Mouse (Mus musculus) right cerebral cortex, postnatal 14 days (tissue): ENCODE results near the gene Tac4.

ENCODE experiments used
- DNase-seq: peaks from one replicate; pipeline ENCODE4 v3.0.0; 2022

The Tac4 gene

GRCm38 (mm10) chr11:95263816-95264454, 2.6 kb downstream of the Tac4 start:
- DNase-seq: no peak

- no peak for DNase-seq
Observed at GRCm38 (mm10) chr11:95264455-95265013, 3.2 kb downstream of the Tac4 start.

- DNase-seq: no peak
Observed at GRCm38 (mm10) chr11:95266540-95267245, 5.4 kb downstream of the Tac4 start.

GRCm38 (mm10) chr11:95273661-95274060, 12.3 kb downstream of the Tac4 start:
- DNase-seq: no peak

GRCm38 (mm10) chr11:95274613-95275012, 13.3 kb downstream of the Tac4 start:
- no peak for DNase-seq

GRCm38 (mm10) chr11:95276056-95276455, 14.7 kb downstream of the Tac4 start:
- DNase-seq: no peak

- DNase-seq: no peak
Observed at GRCm38 (mm10) chr11:95279061-95279659, 17.8 kb downstream of the Tac4 start.

- no peak for DNase-seq
Observed at GRCm38 (mm10) chr11:95282331-95282730, 21.0 kb downstream of the Tac4 start.

- no peak for DNase-seq
Observed at GRCm38 (mm10) chr11:95291998-95292397, 30.7 kb downstream of the Tac4 start.

GRCm38 (mm10) chr11:95293017-95293624, 31.8 kb downstream of the Tac4 start:
- no peak for DNase-seq

GRCm38 (mm10) chr11:95295736-95296135, 34.4 kb downstream of the Tac4 start:
- no peak for DNase-seq

- DNase-seq: no peak
Observed at GRCm38 (mm10) chr11:95298146-95298545, 36.8 kb downstream of the Tac4 start.

GRCm38 (mm10) chr11:95299886-95300285, 38.6 kb downstream of the Tac4 start:
- no peak for DNase-seq

GRCm38 (mm10) chr11:95301772-95302171, 40.4 kb downstream of the Tac4 start:
- DNase-seq: no peak

- DNase-seq: no peak
Observed at GRCm38 (mm10) chr11:95305600-95305999, 44.3 kb downstream of the Tac4 start.

GRCm38 (mm10) chr11:95307526-95307925, 46.2 kb downstream of the Tac4 start:
- no peak for DNase-seq

- DNase-seq: peak; percentile 99
Observed at GRCm38 (mm10) chr11:95309510-95310006, 48.2 kb downstream of the Tac4 start.

GRCm38 (mm10) chr11:95310007-95310647, 48.8 kb downstream of the Tac4 start, which contains the start of gene Kat7:
TSS of gene Kat7 (minus strand) at chr11:95310246.
- peak; percentile 97 for DNase-seq

- no peak for DNase-seq
Observed at GRCm38 (mm10) chr11:95310648-95311424, 49.5 kb downstream of the Tac4 start.

GRCm38 (mm10) chr11:95311425-95311807, 50.1 kb downstream of the Tac4 start:
- no peak for DNase-seq

- no peak for DNase-seq
Observed at GRCm38 (mm10) chr11:95315215-95315955, 54.1 kb downstream of the Tac4 start.
